Mouse (Mus musculus) brain, embryonic 14.5 days (tissue): Measurements from ENCODE around the gene 4930518I15Rik. TPM values are rescaled to one million over a fixed set of nuclear protein-coding genes. Genes with fewer than 3 reads are reported as not detected.
A peak's percentile ranks its signal among the peaks of the same experiment; 100 is the strongest.
"Not testable (repeated sequence)": the region's sequence is repeated elsewhere in the genome, so short reads cannot be mapped to it uniquely, and the experiment has no call there.

ENCODE experiments used
- DNase-seq: peaks from one replicate; pipeline ENCODE4 v3.0.0-alpha.2; 2011; ENCODE audit warnings: low read depth
- CTCF ChIP-seq: fragments of 200-500 bp; IDR thresholded peaks from 2 replicates; pipeline ENCODE4 v1.5.1; 2012; ENCODE audit warnings: inconsistent platforms, mild to moderate bottlenecking, moderate library complexity, borderline replicate concordance; ENCODE audit not compliant: insufficient read depth, insufficient read length; ENCODE audit errors: extremely low read depth
- POLR2A ChIP-seq: fragments of 200-500 bp; IDR thresholded peaks from 2 replicates; pipeline ENCODE4 v1.6.1; 2012; ENCODE audit warnings: mild to moderate bottlenecking, inconsistent platforms, borderline replicate concordance; ENCODE audit not compliant: poor library complexity, insufficient read depth, insufficient read length, severe bottlenecking; ENCODE audit errors: extremely low read depth
- polyA plus RNA-seq: library from polyadenylated mRNA; depleted of rRNA; stranded (reverse); fragments of >200 nt; gene quantifications from 2 replicates; pipeline ENCODE4 v1.2.3, GENCODE M21; 2012; rRNA removed

The 4930518I15Rik gene
- polyA plus RNA-seq: 3.3 and 4.6 TPM in 2 replicates

GRCm38 (mm10) chr2:156857835-156858234, at the start of gene 4930518I15Rik:
Gene 4930518I15Rik (minus strand): TSS chr2:156857946.
- DNase-seq: no peak
- no peak for TF ChIP-seq POLR2A
- TF ChIP-seq CTCF: no peak

- DNase-seq: not testable (repeated sequence)
Measured at GRCm38 (mm10) chr2:156905931-156906330, 48.2 kb upstream of the 4930518I15Rik start.

DNA sequence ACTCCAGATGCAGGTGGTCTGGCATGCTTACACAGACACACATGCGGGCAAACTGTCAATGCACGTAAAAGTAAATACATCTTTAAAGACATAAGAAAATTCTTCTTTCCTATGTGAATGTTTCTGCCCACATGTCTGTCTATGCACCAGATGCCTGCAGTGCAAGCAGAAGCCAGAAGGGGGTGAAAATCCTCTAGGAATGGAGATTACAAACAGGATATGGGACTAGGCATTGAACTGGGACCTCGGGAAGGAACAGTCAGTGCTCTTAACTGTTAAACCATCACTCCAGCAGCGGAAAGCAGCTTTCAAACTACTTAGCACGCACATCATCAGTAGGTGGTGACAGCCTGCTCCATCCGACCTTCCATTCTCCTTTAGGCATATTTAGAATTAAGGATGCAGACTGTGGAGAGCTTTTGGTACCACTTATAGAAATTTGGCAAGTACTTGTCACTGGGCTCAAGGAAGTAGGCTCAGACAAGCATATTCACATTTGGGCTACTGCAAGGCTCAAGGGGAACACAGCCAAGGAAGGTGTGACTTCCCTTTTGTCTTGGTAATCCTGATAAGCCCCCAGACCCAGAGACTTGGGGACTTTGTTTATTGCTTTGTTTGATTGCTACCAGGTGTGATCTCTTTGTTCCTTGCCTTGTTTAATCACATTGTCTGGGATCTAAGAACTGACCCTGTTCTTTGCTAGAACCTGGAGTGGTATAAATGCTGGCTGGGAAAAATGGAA, 47.4 kb upstream of the 4930518I15Rik start:
- TF ChIP-seq CTCF (peak; percentile 68; the same call in 1 of the 2 replicates), POLR2A (no peak)
- peak; percentile 76 for DNase-seq

DNA sequence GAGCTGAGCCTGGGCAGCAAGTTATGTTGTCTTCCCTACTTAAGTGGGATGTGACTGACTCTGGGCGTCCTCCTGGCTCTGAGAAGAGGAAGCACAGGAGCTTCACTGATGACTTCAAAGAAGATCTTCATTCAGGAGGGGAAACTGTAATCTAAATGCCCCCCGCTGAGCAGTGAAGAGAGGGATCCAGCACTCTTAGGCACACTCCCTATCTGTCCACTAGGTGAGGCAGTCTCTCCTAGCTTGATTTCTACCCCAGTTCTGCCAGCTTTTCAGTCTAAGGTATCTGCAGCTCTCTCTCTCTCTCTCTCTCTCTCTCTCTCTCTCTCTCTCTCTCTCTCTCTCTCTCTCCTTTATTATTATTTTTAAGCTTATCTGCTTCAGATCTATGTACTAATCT, 45.6 kb upstream of the 4930518I15Rik start:
- no peak for TF ChIP-seq POLR2A
- no peak for DNase-seq

DNA sequence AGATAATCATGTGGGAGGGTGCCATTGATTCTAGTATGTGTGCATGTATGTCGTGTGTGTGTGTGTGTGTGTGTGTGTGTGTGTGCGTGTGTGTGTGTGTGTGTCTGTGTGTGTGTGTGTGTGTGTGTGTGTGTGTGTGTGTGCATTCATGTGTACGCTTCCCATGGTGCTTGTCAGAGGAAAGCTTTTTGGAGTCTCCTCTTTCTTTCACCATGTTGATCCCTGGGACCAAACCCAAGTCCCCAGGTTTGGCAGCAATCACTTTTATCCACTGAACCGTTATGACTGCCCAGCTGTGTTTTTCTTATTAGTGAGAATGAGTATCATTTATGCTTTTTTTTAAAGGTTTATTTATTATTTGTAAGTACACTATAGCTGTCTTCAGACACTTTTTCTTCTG, 44.7 kb upstream of the 4930518I15Rik start:
- DNase-seq: not testable (repeated sequence)

GRCm38 (mm10) chr2:156901883-156902282, 44.1 kb upstream of the 4930518I15Rik start:
- DNase-seq: no peak

DNA sequence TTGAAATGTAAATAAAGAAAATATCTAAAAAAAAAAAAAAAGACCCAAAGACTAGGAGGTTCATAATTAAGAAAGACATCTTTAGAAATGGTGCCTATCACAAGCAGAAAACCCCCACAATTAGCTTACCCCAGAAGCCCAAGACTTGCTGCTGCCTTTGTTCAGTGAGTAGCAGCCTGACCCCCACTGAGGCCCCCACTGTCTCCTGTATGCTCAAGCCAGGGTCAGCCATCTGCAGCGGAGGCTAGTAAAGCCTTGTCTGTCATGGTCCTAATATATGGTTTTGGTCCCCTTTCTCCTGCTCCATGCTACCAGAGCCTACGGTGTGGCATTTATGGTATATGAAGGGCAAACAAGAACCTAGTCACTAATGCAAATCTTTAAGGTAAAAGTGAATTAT, 43.6 kb upstream of the 4930518I15Rik start:
- TF ChIP-seq POLR2A: no peak
- TF ChIP-seq CTCF: no peak
- no peak for DNase-seq

More at GRCm38 (mm10) chr2:156901883-156902282, 44.1 kb upstream of the 4930518I15Rik start:
- TF ChIP-seq POLR2A: no peak
- no peak for TF ChIP-seq CTCF

DNA sequence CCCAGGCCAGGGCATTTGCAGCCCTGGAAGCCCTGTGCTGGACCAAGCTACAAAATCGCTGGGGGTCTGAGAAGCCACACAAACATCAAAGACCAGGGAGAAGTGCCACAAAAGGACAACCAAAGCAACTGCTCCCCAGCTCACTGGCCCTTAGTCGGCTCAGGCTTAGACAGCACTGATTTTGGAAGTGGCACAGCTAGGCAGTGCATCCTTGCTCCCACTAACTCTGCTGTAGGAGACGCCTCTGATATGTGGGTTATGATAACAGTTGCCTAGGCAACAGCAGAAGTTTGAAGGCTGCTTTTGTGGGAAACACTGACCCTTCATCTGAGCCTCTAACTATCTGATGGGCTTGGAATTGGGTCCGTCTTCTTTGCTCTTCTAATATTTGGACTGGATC, 41.4 kb upstream of the 4930518I15Rik start:
- no peak for TF ChIP-seq CTCF
- no peak for TF ChIP-seq POLR2A
- DNase-seq: no peak

GRCm38 (mm10) chr2:156898374-156898773, 40.6 kb upstream of the 4930518I15Rik start:
- no peak for DNase-seq
- TF ChIP-seq CTCF (no peak), POLR2A (no peak)

- no peak for DNase-seq
- TF ChIP-seq CTCF (no peak), POLR2A (no peak)
Measured at GRCm38 (mm10) chr2:156897034-156897433, 39.3 kb upstream of the 4930518I15Rik start.

- TF ChIP-seq POLR2A: no peak
- no peak for TF ChIP-seq CTCF
- DNase-seq: no peak
Measured at GRCm38 (mm10) chr2:156896384-156896914, 38.7 kb upstream of the 4930518I15Rik start.

DNA sequence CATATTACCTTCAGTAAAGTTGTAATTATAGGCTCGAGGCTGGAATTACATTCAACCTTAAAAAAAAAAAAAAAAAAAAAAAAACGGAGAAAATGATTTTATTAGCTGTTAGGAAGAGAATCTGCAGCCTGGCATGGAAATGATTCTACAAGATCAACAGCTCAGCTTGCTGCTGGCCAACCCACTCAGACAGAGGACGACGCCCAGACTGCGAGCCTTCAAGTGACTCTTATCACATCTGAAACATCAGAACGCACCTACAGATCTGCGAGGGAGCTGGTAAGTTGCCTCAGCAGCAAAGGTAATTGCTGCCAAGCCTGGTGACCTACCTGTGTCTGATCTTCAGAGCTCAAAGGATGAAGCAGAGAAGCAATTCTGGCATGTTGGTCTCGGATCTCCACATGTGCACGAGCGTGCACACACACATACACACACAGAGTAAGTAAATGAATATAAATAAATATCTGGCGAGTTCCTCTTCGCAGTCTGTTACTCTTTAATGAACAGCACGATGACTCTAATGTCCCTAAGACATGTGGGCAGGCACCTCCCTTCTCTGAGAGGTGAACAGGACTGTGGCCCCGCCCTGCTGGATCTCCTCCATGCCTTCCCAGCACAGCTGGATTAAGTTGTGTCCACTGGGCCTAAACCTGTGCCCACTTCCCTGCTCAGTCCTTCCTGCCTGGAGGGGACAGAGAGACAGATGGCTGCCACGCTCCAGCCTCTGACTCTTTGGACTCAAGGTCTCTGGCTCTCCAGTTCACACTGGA, 36.9 kb upstream of the 4930518I15Rik start:
- TF ChIP-seq POLR2A (no peak), CTCF (no peak)

GRCm38 (mm10) chr2:156892821-156893220, 35.1 kb upstream of the 4930518I15Rik start:
- no peak for DNase-seq
- no peak for TF ChIP-seq POLR2A
- no peak for TF ChIP-seq CTCF

More for the DNA sequence above, 36.9 kb upstream of the 4930518I15Rik start:
- DNase-seq: no peak
